Mouse (Mus musculus) lung, adult 2 months (tissue): ENCODE measurements at regions not wholly inside any gene's neighbourhood (a gene's known extent, or its start where the extent isn't known, plus 50 kb on each side); places are given as distances from the start of the nearest gene placed in this dataset.

ENCODE experiments used
- DNase-seq: peaks from one replicate; pipeline ENCODE4 v3.0.0; 2022
- H3K4me1 ChIP-seq: fragments of 200-500 bp; 2 replicates; pipeline ENCODE4 v1.6.1; 2011; ENCODE audit warnings: low read length; ENCODE audit not compliant: control insufficient read depth, insufficient read depth
- H3K4me3 ChIP-seq: fragments of 200-500 bp; replicated peaks from 2 replicates; pipeline ENCODE3; 2011; ENCODE audit warnings: low read depth, mild to moderate bottlenecking, control low read depth, low read length; ENCODE audit errors: extremely low read depth
- CTCF ChIP-seq: fragments of 200-500 bp; IDR thresholded peaks from 2 replicates; pipeline ENCODE4 v1.5.1; 2011; ENCODE audit warnings: mild to moderate bottlenecking, low read length, control low read depth; ENCODE audit not compliant: insufficient read depth
- POLR2A ChIP-seq: fragments of 200-500 bp; IDR thresholded peaks from 2 replicates; pipeline ENCODE4 v1.6.1; 2011; ENCODE audit warnings: low read depth, mild to moderate bottlenecking, control low read depth, low read length, borderline replicate concordance; ENCODE audit errors: extremely low read depth
- WGBS: fragments of 180-500 bp; shearing (Covaris S2); methylation state at CpG from one replicate; pipeline ENCODE4 v1.1.7; 2018; 5-methylcytosine and 5-hydroxymethylcytosine counted together

- Histone ChIP-seq H3K4me1 (no peaks in the 10 kb centered on the region), H3K4me3 (no peak overlapping the region)
- no peak for DNase-seq
- WGBS: 81% methylated on average over 8 of the region's 8 CpGs
- TF ChIP-seq CTCF (no peak), POLR2A (no peak)
Observed at GRCm38 (mm10) chr4:105961686-105962360, 172.2 kb downstream of the Gm12728 start.

GRCm38 (mm10) chr4:105962542-105962941 lies 172.9 kb downstream of the Gm12728 start:
- WGBS: 61% methylated on average over 7 of the region's 7 CpGs
- H3K4me1 ChIP-seq: no peaks in the 10 kb centered on the region
- TF ChIP-seq CTCF: no peak
- no peak for TF ChIP-seq POLR2A
- DNase-seq: no peak
- no peak overlapping the region for H3K4me3 ChIP-seq

- H3K4me3 ChIP-seq: no peak overlapping the region
- WGBS: 34% methylated on average over 4 of the region's 4 CpGs
- DNase-seq: no peak
- H3K4me1 ChIP-seq: no peaks in the 10 kb centered on the region
- TF ChIP-seq POLR2A (no peak), CTCF (no peak)
Observed at GRCm38 (mm10) chr4:105968324-105968723, 178.7 kb downstream of the Gm12728 start.

GRCm38 (mm10) chr4:105969628-105970027 lies 180.0 kb downstream of the Gm12728 start:
- TF ChIP-seq POLR2A (no peak), CTCF (no peak)
- no peak for DNase-seq
- no peaks in the 10 kb centered on the region for H3K4me1 ChIP-seq
- WGBS: 65% methylated on average over 2 of the region's 2 CpGs
- no peak overlapping the region for H3K4me3 ChIP-seq

- DNase-seq: no peak
- WGBS: 57% methylated on average over 3 of the region's 3 CpGs
- no peak for TF ChIP-seq CTCF
- TF ChIP-seq POLR2A: no peak
- H3K4me3 ChIP-seq: no peak overlapping the region
- no peaks in the 10 kb centered on the region for H3K4me1 ChIP-seq
Observed at GRCm38 (mm10) chr4:105970056-105970455, 180.4 kb downstream of the Gm12728 start.

GRCm38 (mm10) chr4:105972736-105973135 lies 183.1 kb downstream of the Gm12728 start:
- Histone ChIP-seq H3K4me1 (no peaks in the 10 kb centered on the region), H3K4me3 (no peak overlapping the region)
- WGBS: 88% methylated on average over 3 of the region's 3 CpGs
- DNase-seq: no peak
- TF ChIP-seq POLR2A: no peak
- no peak for TF ChIP-seq CTCF

GRCm38 (mm10) chr4:105973769-105974397 lies 184.2 kb downstream of the Gm12728 start:
- TF ChIP-seq CTCF (no peak), POLR2A (no peak)
- Histone ChIP-seq H3K4me1 (no peaks in the 10 kb centered on the region), H3K4me3 (no peak overlapping the region)
- 26% methylated on average over 6 of the region's 6 CpGs for WGBS
- DNase-seq: no peak

DNA sequence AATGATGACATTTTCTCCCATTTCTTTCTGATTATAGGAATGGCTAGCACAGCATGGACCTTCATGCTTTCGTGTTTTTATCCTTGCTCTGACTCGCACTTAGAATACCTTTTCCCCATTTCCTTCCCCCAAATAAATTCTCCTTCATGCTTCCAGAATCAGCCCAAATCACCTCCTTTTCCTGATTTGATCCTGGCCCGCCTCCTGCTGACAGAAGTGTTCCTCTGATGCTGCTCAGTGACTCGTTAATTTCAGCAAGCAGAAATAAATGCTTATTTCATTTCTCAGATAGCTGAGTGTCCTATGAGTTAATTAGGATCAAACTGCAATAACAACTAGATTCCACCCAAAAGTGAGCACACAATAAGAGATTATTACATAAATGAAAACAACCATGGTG lies 185.3 kb downstream of the Gm12728 start:
- no peak for DNase-seq
- 72% methylated on average over 4 of the region's 4 CpGs for WGBS

DNA sequence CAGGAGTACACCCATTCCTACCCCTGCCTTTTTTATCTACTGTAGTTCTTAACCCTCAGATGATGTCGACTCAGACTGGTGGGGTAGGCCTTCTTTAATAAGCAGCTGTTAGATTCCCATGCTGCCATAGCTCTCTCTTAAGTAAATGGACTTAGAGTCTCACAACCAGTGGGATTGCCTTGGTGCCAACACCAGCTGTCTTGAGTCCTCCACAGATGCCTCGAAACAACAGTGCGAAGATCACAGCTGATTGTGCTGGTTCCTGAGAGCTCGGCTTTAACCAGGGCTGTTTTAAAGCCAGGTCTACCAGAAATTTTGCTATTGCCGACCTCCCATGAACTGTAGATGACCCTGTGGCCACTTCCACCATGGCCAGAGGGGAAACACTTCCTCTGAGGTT lies 189.4 kb downstream of the Gm12728 start:
- no peak for DNase-seq
- no peak overlapping the region for H3K4me3 ChIP-seq
- WGBS: 74% methylated on average over 5 of the region's 5 CpGs
- no peak for TF ChIP-seq POLR2A
- TF ChIP-seq CTCF: no peak
- H3K4me1 ChIP-seq: no peaks in the 10 kb centered on the region

More for the DNA sequence above, 185.3 kb downstream of the Gm12728 start:
- no peak for TF ChIP-seq POLR2A
- TF ChIP-seq CTCF: no peak
- Histone ChIP-seq H3K4me3 (no peak overlapping the region), H3K4me1 (no peaks in the 10 kb centered on the region)

GRCm38 (mm10) chr4:105983018-105983417 lies 193.3 kb downstream of the Gm12728 start:
- no peak for DNase-seq
- no peak overlapping the region for H3K4me3 ChIP-seq
- no peaks in the 10 kb centered on the region for H3K4me1 ChIP-seq
- WGBS: 79% methylated on average over 1 of the region's 1 CpGs
- TF ChIP-seq POLR2A (no peak), CTCF (no peak)
